Mouse (Mus musculus): Measurements from ENCODE around the gene Hoxd13.

DNA sequence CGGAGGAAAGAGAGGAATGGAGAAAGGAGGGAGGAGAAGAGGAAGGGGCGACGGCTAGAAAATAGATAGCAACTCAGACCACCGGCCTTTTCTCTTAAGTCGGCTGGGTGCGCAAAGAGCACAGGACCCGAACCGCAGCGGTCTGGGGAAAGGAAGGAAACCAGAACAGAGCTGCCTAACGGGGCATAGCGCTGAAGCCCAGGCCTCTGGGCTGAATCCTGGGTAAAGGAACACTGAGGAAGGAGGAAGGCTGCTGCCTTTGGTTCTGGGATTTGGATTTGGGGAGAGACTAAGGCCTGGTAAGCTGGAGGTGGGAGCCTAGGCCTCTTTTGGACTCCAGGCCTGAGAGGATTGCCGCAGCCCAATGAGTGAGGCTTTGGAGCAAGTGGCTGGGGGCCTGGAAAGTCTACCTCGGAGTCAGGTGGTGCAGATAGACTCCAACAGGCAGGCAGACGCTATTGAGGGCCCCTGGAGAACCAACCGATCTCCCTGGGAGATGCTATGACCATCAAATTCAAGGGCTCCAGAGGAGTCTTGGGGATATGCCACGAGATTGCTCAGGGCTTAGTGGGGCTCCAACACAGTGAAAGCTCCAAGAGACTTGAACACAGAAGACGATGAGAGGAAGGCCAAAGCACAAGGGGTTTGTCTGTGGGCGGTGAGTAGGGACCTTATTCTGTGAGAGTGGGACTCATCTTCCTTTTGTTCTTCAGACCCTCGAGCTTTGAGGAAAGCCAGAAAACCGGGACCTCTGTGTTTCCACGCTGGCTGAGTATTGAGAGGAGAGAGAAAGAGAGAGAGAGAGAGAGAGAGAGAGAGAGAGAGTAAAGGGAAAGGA lies 12.7 kb downstream of the Hoxd13 start:
- TF ChIP-seq CTCF (IDR thresholded peaks at IDR 0.05; ENCODE audit: low read depth) (no peak), EP300 (IDR thresholded peaks at IDR 0.05; ENCODE audit: low read depth) (no peak)

Data from liver, postnatal 0 days (tissue).